Mouse (Mus musculus): ENCODE results near the gene Gbx1.

Gbx1 gene

DNA sequence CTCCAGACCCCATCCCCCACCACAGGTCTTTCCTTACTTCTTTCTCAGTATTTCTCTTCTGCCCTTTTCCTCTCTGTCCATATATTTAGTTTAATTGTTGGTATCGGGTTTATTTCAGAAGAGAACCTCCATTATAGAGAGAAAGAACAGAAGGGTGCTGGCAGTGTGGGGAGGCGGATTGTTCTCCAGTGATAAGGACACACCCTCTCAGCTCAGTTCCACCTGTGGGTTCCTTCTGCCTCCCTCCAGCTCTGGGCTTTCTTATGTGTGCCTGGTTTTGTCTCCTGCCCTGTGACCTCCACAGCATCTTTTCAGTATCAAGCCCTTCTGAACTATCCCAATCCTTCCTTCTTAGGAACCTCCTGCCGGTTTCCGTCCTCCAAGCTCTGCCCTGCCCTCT, 2.5 kb downstream of the Gbx1 start:
- no peak for DNase-seq

DNA sequence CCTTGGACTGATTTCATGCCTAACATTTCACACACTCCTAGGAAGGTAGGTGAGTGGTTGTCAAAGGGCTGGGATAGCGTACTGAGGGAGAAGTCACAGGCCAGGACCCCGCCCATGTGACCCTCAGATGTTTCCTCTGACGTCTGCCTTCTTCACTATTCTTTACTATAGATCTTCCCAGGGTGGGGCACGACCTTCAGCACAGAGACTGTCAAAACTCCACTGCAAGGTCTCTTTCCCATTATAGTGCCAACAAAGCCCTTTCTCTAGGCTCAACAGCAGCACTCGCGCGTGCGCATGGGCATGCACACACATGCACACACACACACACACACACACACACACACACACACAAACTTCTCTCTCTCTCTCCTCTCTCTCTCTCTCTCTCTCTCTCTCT, 3.2 kb downstream of the Gbx1 start:
- no peak for DNase-seq

DNA sequence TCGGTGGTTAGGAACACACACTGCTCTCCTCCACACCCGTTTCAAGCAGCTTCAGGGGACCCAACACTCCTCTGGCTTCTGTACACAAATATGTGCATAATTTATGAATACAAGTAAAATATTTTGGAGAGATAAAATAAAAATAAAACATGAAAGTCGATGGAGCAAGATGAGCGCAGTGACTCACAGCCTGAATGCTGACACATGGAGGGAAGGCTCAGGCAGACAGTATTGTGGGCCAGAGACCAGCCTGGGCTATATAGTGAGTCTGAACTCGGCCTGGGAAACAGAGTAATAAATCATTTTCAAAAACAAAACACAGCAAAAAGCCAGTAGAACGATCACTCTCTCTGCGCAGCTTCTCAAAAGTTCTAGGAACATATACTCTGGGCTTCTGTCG, 5.6 kb downstream of the Gbx1 start:
- no peak for DNase-seq

DNA sequence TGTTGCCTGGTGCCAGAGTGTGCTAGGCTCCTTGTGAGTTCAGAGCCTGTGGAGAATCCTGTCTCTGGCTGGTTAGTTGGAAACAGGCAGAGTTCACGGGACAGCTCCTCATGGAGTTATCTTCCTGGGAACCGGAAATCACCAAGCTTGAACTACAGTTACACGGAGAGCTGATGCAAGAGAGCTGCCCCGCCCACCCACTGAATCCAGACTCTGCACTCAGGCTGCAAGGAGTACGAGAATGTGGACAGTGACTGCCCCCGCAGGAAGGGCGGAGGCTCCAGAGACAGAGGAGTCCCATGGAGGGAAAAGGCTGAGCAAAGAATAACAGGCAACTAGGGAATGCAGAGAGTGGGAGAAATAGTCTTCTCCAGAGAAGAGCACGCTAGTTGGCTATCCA, 14.7 kb downstream of the Gbx1 start:
- DNase-seq: no peak

DNA sequence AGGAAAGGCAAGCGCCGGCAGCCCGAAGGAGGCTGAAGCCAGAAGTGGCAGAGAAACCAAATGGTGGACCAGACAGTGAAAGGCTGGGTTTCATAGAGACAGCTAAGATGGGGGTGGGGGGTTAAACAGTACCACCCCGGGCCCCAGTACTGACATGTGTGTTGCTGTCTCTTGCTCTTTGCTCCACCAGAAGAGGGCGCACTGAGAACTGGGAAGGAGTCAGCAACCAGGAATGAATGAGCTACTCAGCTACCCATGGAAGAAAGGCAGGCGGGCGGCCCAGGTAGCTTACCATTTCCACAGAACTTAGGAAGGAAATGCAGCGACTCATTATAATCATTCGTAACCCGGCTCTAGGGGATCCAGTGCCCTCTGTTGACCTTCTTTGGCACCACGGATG, 16.4 kb downstream of the Gbx1 start:
- DNase-seq: peak; percentile 64

DNA sequence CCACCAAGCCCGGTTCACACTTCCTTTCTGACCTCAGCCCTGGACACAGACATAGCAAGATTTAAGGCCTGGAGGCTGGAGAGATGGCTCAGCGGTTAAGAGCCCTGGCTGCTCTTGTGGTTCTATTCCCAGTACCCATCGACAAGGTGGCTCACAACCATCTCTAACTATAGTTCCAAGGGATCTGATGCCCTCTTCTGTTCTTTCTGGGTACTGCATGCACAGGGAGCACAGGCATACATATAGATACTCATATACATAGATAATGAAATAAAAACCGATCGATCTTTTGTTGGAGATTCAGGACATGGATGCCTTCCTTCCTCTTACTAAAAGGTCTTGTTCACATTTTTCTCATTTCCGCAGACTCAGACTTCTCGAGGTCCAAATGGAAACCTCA, 18.6 kb downstream of the Gbx1 start:
- no peak for DNase-seq

DNA sequence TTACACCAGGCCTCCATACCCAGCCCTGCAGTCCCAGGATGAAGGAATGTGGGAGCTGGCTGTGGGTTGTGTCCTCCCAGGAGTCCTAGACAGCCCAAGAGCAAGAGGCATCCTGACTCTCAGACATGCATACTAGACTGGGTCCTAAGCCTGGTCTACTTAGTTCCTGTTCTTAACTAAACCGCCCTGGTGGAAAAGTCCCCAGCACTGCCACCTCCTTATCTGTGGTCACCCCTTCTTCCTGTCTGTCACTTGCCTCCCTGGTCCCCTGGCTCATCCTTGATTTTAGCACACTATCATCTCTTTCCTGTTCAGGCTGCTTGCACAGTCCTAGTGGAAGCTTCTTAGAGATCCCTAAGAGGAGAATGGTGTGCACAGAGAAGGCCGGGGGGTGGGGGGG, 21.5 kb downstream of the Gbx1 start:
- no peak for DNase-seq

DNA sequence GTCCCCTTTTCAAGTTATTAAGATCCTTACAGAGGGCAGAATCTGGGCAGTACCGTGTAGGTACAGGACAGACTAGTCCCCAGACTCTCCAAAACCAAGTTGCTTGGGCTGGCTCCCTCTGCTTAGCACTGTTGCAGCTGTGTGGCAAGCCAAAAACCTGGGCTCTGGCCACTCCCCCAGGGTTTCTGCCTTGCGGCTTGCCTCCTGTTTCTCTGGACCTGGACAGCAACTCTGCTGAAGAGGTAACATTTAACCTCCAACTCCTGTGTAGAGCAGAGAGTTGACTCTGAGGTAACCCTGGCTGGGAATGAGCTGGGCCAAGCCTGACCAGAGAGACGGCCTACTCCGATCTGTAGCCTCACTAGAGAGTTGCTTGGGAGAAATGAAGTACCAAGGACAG, 24.2 kb downstream of the Gbx1 start:
- DNase-seq: no peak

DNA sequence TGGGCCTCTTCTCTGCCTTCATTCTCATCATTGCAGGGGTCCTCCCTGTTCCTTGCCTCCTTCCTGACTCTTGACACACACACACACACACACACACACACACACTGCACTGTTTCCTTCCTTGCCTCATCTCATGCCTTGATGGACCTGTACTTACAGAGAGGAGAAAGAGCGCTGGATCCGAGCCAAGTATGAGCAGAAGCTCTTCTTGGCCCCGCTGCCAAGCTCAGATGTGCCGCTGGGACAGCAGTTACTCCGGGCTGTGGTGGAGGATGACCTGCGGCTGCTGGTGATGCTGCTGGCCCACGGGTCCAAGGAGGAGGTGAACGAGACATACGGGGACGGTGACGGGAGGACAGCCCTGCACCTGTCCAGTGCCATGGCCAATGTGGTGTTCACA, 26.2 kb downstream of the Gbx1 start:
- no peak for DNase-seq

DNA sequence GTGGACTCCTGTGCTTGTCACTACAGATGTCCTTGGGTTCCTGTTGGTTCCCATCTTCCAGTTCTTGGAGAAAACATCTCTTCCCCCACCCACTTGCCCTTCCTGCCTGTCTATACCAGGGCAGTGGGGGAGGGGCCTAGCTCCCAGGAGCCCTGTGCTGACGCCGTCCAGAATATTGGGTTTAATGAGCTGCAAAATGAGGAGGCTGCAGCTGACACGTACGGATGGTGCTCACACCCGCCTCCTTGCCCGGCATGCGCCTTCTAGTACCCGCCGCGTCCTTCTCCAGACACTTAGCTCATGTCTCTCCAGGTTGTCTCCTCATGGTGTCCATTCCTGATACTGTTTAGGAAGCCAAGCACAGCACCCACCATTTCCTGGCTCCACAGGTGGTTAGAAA, 27.9 kb downstream of the Gbx1 start:
- no peak for DNase-seq

DNA sequence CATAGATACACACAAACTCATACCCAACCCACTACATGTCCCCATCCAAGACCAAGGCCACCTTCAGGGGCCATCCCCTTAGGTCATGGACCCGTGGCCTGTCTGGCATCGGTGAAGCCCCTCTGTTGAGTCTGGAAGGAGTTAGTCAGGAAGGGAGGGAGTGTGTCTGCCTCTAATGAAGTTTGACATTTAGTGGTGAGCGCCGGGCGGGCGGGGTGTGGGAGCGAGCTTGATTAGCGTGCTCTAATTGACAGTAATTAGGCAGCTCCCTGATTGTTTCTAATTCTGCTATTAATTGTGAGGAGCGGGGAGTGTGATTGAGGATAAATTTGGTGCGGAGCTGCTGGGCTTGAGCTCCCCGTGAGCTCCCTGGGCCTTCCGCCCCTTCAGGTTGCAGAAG, 29.5 kb downstream of the Gbx1 start:
- DNase-seq: no peak

DNA sequence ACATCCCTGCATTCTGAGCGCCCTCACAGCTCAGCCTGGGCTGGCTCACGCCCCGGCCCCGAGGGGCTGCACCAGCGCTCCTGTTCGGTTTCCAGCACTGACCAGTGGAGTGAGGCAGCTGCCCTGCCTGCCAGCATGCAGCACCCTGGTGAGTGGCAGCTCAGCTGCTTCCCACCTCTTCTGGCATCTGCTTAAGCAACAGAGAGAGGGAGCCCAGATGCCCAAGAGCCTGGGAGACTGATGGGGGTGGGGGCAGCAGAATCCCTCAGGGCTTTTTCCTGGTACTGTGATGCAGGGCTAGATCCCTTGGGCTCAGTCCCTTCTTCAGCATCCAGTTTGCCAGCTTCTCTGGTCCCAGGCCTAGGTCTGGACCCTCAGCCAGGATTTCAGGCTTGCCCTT, 30.2 kb downstream of the Gbx1 start:
- DNase-seq: no peak

DNA sequence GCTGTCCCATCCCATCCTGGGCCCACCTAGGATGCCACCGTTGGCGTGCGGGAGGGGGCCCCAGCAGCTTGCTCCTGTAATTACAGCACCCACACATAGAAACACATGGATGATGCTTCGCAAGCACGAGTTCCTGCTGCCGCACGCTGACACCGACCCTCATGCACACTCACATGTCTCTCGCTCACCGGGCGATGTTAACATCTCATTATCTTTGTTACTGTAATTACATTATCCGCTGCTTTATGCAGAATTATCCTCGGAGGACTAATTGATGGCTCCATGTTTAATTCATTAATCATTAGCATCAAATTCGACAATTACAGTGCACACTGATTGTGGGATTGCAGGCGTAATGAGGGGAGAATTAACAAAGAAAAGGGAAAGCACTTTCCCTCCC, 32.0 kb downstream of the Gbx1 start:
- DNase-seq: no peak

DNA sequence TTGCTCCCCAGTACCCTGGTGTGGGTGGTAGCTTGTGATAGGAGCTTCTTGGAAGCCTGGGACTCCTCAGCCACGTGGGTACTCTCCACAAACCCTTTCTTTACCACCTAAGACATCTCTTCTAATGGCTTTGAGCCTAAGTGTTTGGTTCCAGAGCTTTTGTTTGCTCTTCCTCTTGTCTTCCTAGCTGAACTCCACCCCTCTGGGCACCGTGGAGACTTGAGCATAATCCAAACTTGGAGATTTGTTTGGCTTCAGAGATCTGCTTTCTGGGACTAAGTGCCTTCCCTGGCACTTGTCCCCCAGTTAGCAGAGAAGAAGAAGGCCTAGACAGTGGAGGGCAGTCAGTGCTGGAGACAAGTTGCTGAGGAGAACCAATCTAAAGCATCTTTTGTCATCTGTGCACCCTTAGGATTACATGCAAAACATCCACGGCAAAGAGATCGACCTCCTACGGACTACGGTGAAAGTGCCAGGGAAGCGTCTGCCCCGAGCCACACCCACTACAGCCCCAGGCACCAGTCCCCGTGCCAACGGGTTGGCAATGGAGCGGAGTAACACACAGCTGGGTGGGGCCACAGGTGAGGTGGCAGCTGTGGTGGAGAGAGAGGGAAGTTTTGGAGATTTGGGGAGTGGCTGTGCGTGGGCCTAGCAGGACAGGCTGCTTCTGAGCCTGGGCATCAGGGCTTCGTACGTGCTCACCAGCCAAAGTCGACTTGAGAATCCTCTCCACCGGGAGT, 34.3 kb downstream of the Gbx1 start:
- no peak for DNase-seq

DNA sequence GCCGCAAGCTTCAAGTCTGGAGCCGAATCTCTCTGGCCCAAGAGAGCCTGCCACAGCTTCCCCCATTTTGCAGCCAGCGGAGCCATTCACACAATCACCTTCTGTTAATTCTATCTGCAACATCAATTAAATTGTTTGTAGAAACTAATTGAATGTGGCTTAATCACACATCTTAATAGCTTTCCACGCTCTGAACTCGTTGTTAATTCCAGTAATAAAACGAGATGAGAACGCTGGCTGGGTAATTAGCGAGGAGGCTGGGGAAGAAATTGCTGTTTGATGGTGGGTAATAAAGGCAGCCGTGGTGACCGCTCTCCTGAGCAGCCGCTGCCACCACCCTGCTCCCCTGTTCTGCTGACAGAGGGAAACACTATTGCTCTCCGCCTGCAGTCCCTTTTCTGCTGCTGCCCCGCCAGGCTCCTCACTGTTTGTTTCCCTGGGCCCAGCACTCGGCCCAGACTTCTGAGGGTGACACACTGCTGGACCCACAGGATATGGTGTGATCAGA, 36.5 kb downstream of the Gbx1 start:
- no peak for DNase-seq

DNA sequence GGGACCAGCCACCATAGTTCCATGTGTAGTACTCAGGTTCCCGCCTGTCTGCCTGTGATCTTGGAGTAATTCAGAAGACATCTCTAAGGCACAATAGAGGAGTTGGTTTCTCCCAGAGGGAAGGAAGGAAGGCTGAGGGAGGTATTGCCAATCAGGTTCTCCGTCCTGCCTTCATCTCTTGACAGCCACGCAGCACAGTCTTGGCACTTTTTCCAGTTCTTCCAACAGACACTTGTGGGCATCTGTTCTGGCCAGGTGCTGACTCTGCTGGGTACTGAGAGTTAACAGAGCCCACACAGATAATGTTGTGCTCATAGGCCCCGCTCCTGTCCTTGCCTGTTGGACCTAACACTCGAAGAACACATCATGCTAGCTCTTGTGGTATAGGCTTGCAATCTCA, 40.3 kb downstream of the Gbx1 start:
- DNase-seq: no peak

DNA sequence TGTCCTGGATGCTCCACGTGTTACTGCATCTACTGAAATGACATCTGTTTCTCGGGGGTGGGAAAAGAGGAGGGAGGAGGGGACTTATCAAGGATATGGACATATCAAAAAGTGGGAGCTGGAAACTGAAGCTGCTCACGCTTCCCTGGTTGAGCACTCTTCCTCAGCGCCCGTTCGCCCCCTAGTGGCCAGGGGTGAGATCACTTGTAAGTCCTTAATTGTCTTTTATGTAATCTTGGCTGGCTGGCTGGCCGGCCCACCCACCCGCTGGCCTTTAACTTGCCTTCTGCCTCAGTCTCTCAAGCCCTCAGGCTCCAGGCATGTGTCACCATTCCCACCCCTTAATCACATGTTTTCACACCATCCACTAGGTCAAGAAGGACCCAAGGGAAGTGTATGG, 40.9 kb downstream of the Gbx1 start:
- peak; percentile 90 for DNase-seq

DNA sequence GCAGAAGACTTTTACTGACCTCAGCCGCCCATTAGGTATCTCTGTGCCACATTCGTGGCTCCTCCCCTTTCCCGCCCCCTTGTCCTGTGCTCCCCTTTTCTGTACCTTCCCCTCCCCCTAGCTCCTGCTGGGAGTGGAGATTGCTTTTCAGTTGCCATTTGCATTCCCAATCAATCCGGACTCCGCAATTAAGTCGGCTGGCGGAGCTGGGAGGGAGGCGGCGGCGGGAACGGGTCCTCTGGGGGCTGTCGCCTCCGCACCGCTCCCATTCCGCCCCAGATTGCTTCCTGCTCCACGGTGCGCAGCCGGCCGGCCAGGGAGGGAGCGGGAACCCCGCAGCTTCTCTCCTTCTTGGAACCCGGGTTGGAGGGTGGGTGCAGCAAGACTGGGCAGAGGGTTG, 42.0 kb downstream of the Gbx1 start:
- DNase-seq: no peak

DNA sequence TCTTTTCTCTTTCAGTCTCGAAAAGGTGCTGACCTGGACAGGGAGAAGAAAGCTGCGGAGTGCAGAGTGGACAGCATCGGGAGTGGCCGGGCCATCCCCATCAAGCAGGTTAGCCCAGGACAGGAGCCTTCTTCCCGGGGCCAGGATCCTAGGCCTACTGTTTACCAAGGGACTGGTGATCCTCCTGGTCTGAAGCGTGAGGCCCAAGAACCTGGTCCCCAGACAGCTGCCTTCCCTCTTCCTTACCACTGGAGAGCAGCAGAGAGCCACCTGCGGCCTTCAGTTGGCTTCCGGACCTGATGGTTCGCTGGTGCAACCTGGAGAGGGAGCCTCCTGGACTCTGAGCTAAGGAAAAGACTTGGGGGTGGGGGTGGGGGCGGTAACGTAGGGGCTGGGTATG, 43.7 kb downstream of the Gbx1 start:
- peak; percentile 64 for DNase-seq

DNA sequence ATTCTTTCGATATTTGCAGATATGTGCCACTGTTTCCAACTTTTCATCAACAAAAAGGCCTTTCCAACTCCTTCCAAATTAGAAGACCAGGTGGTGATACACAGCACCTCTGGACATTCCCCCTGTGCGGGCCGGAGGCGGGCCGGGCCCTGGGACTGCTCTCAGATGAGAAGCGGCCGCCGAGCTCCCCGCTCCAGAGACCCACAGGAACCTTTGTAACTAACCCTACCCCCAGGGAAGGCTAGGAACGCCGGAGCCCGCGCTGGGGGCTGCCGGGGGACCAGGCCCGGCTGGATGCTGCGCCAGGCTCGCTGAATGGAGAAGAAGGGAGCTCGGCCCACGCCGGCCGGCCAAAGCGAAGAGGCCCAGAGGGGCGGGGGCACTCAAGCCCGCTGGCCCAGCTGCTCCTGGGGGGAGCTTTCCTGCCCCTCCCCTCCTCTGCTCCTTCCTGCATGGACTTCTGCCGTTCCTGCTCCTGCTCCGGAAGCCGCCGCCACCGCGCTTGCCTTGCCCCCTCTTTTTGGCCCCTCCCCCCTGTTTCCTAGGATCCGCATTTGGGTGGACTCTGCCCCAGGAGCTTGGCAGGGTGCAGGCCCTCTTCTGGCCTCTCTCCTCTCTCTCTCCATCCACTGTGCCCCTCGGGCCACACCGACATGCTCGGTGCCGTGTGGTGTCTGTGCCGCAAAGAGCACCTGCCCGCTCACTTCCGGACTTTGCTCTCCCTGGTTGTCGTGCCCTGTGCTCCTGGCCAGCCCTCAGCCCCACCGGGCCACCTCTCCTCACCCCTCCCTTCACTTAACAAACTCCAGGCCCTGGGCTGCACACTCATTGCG, 44.5 kb downstream of the Gbx1 start:
- no peak for DNase-seq

DNA sequence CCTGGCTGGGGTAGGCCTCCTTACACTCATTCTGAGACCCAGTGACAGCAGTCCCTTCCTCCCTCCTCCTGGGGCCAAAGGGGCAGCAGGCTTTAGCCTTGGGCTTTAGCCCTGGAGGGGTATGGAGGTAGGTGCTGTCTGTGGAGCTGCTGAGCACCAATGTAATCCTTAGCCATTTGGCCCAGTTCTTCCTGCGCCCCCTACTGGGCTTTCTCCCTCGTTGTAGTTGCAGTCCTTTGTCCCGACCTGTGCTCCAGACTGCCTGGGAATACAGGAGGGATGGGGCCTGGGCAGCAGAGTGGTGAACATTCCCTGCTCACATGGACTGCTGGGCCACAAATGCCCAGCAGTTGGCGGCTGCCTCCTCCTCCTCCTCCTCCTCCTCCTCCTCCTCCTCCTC, 45.4 kb downstream of the Gbx1 start:
- peak; percentile 76 for DNase-seq

DNA sequence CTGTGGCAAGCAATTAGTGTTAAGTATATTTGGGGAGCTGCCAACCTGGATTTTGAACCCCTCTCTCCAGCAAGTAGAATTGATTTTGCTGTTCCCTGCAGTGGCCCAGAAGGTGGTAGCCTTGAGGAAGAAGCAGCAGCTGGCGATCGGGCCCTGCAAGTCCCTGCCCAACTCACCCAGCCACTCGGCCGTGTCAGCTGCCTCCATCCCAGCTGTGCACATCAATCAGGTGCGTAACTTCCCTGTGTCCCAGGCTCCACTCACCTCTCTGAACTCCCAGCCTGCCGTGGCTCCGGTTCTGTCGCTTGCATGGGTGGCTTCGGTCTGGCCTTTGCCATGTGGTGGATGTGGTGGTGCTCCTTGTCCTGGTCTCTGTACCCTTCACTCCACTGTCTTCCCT, 49.1 kb downstream of the Gbx1 start:
- no peak for DNase-seq

DNA sequence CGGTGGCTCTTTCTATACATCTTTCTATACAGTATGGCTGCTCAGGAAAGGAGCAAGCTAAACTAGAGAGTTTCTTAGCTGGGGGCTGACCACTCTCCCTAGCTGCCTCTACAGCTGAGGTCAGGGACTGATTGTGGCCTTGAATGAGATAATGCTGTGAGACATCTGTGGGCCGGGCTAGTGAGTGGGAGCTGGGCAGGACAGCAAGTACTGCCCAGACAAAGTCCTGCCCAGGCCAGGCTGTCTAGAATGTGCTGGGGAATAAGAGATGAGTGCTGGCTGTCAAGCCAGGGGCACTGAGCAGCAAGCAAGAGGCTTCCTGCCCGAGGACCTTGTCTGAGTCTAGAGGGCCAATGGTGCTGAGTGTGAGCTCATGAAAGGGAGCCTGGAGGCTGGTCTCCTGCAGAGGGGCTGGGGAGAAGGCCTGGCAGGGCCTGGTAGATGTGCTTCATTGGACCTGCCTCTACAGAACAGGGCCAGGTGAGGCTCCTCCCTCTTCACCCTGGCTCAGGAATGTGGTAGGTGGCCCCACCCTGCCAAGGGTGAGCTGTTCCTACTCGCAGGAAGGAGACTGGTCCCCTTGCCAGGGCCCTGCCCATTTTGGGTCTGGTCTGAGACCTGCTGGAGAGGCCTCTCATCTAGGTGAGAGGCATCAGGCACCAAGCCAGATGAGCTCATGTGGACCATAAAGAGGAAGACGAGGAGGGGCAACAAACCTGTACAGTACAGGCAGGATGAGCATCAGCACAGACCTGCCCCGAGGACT, 51.3 kb downstream of the Gbx1 start:
- DNase-seq: no peak

Data from thymus, postnatal 4 days (tissue).